Mouse (Mus musculus): ENCODE results near the gene Gfi1b.

DNA sequence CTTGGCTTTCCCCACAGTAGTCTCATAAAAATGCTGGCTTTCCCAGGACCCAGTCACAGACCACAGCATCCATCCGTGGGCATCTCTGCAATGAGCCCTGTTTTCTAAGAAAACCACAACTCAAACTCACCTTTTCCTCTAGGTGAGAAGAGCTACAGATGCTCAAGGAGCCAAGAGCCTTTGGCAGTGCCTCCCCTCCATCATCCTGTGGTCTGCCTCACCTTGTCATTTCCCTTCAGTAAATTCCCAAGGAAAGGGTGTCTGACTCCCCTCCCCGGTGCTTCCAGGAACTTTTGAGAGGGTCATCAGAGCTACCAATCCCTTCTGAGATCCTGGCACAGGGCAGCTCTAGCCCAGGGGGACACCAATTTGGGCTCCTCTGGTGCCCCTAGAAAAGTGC lies 671 bp downstream of the Gfi1b start:
- TF ChIP-seq POLR2A (IDR thresholded peaks at IDR 0.05; ENCODE audit: insufficient read depth, low read depth, low read length) (no peak), CTCF (IDR thresholded peaks at IDR 0.05; ENCODE audit: insufficient read depth, low read depth, low read length) (no peak)

Measured in olfactory bulb, adult 2 months (tissue).